Mouse (Mus musculus) CH12F3 (cell line): Measurements from ENCODE around the gene Emp3.
"Not testable (repeated sequence)": the region's sequence is repeated elsewhere in the genome, so short reads cannot be mapped to it uniquely, and the experiment has no call there.

Experiments used
- in situ Hi-C: fragments of 300-500 bp; cut with MboI; formaldehyde crosslinking; loops from 2 replicates; pipeline ENCODE4 v1.14.3; 2020; ENCODE audit warnings: low sequenced_read_pairs

The Emp3 gene

GRCm38 (mm10) chr7:45916056-45917003, 4.9 kb downstream of the Emp3 start:
- in situ Hi-C loops: no loop called here

GRCm38 (mm10) chr7:45915011-45915410, 6.2 kb downstream of the Emp3 start:
- in situ Hi-C loops: no loop called here

GRCm38 (mm10) chr7:45914067-45914466, 7.1 kb downstream of the Emp3 start:
- in situ Hi-C loops: no loop called here

DNA sequence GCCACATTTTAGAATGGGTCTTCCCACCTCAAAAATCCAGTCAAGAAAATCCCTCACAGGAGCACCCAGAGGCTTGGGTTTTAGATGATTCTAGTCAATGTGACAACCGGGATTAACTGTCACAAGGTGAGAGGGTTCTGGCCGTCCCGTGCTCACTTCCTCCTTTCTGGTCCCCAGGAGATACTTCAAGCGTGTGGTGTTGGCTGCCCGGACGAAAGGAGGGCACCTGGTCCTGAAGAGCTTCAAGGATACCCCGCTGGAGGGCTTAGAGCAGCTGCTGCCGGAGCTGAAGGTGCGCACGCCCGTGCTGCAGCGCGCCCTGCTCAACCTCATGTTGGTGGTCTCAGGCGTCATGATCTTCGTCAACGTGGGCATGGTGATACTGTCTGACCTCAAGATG, 12.1 kb downstream of the Emp3 start:
- in situ Hi-C loops: no loop called here

DNA sequence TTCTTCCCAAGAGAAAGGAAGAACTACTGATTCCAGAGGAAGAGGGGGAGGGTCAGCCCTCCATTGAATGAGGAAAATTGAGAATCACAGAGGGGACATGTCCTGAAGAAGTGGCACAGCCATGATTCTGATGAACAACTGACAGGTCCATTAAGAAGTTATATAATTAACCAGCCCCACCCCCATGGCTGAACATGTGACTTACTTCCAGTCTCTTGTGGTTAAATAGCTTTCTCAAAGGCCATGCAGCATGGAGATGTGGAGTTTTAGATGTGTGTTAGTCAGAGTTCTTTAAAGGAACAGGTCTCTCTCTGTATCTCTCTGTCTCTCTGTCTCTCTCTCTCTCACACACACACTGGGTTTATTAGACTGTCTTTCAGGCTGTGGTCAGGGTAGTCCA, 12.8 kb downstream of the Emp3 start:
- in situ Hi-C loops: no loop called here

GRCm38 (mm10) chr7:45906622-45907021, 14.6 kb downstream of the Emp3 start:
- in situ Hi-C loops: no loop called here

DNA sequence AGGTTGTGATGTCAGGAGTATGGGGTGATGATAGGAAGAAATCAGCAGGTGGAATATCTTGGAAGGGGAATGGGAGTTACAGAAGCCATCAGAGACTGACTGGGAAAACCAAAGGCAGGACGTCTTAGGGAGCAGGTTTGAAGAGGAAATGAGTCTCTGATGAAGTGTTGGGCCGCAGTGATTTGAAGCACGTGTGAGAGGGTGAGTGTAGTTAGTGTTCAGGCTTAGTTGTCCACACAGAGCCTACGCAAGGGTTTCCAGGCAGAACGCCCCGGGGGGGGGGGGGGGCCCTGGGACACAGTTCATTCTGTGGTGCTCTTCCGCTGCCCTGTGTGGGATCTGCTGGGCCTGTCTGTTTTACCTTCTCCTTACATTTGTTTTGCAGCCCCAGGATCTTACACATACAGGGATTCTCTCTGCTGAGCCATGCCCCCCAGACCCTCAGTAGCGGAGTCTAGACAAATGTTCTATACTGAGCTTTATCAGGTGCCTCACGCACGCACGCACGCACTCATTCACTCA, 18.7 kb downstream of the Emp3 start:
- in situ Hi-C loops: no loop called here

- in situ Hi-C loops: no loop called here
Observed at GRCm38 (mm10) chr7:45901562-45901961, 19.6 kb downstream of the Emp3 start.

- in situ Hi-C loops: not testable (repeated sequence)
Observed at GRCm38 (mm10) chr7:45898125-45898524, 23.1 kb downstream of the Emp3 start.

DNA sequence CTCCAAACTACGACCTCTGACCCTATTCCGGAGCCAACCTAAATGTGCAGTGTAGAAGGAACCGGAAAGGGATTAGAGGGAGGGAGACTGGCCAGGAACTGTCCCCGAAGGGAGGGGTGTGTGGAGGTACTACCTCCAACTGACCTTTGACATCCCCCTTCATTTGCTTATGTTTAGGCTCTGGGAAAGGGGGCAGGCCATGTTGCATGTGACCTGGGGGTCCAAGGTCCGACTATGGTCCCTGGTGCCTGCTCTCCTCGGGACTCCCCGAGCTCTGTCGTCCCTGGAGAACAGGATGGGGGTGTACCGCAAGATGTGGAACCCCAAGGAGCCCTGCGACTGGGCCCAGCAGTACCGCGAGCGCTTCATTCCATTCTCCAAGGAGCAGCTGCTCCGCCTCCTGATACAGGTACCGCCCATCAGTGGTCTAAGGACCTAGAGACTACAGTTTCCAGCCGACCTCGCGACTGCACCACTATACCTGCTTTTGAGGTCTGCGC, 23.9 kb downstream of the Emp3 start:
- in situ Hi-C loops: no loop called here

DNA sequence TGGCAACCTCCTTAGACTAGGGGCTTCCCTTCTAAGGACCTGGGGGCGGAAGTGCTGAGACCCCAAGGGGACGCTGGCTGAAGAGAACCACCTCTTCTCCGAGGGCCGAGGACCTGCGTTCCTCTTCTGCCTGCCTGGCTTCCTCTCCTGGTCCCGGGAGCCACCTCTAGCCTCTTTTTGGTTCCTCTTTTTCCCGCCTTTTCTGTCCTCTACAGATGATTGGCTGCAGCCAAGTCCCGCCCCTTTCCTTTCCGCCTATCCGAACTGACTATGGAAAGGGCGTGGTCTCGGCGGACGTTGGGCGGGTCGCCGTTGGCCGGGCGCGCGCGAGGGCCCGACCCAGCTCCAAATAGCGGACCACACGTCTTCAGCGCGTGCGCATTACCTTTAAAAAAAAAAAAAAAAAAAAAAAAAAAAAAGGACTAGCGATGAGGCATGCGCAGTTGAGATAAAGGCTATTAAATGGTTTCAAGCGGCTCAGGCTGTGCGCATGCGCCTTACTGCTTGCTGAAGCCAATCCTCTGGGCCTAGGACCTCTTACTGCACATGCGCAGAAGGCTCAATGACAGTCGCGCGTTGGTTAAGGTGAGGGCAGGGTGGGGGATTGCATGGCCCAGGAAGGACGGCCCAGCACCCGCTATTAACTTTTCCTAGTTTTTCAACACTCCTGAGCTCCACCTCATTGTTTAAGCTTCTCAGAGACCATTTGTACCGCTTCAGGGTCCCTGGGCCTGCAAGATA, 24.5 kb downstream of the Emp3 start, which contains the start of the genes Syngr4 and Tmem143:
Gene Syngr4 (minus strand): TSS at position 198 of the 741 bp plus-strand sequence.
Gene Tmem143 (plus strand): TSS at position 425 of the 741 bp plus-strand sequence.
- in situ Hi-C loops: no loop called here

- in situ Hi-C loops: no loop called here
Observed at GRCm38 (mm10) chr7:45895931-45896516, 25.2 kb downstream of the Emp3 start.

- in situ Hi-C loops: no loop called here
Observed at GRCm38 (mm10) chr7:45892651-45893050, 28.6 kb downstream of the Emp3 start.

GRCm38 (mm10) chr7:45887246-45887645, 34.0 kb downstream of the Emp3 start:
- in situ Hi-C loops: no loop called here

GRCm38 (mm10) chr7:45881011-45881410, 40.2 kb downstream of the Emp3 start:
- in situ Hi-C loops: no loop called here

DNA sequence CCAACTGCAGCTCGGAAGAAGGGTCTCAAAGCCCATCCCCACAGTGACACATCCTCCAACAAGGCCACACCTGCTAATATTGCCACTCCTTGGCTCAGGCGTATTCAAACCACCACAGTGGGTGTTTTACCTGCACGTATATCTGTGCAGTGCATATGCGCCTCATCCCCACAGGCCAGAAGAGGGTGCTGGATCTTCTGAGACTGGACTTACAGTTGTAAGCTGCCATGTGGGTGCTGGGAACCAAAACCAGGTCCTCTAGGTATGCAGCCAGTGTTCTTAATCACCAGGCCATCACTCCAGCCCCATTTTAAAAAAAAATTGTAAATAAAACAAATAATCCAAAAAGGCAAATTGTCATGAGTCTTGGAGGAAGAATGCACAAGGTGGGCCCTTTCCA, 40.7 kb downstream of the Emp3 start:
- in situ Hi-C loops: no loop called here

DNA sequence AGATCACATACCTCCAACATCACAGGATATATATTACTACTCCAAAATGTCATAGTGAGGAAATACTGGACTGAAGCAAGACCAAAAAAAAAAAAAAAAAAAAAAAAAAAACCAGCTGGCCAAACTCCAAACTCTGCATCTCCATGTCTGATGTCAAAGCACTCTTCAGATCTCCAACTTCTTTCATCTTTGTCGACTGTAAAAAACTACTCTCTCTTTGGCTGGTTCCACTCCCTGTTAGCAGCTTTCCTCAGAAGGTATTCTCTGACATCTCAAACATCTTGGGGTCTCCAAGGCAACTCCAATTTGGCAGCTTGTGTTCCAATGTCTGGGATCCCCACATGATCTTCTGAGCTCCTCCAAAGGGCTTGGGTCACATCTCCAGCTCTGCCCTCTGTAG, 42.9 kb downstream of the Emp3 start, which contains the start of gene Grin2d:
Gene Grin2d (minus strand): TSS at position 101 of the 400 bp plus-strand sequence.
- in situ Hi-C loops: not testable (repeated sequence)

DNA sequence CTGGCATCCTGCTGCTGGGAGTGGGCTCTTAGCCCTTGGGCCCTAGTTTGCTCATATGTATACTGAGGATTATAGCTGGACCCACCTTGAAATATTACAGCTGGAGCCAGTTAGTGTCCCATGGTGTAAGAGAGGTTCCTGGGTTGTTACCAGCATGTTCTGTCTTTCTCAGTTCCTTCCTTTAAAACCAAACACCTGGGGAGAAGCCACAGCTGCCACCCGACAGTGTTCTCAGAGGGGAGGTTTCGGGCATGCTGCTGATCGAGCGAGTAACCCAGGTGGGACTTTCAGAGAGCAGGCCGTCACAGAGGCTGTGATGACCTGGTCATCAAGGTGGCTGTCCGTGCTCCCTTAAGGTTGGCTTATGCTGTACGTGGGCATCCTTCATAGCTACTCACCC, 44.3 kb downstream of the Emp3 start:
- in situ Hi-C loops: no loop called here

- in situ Hi-C loops: no loop called here
Observed at GRCm38 (mm10) chr7:45873061-45873947, 47.9 kb downstream of the Emp3 start.

DNA sequence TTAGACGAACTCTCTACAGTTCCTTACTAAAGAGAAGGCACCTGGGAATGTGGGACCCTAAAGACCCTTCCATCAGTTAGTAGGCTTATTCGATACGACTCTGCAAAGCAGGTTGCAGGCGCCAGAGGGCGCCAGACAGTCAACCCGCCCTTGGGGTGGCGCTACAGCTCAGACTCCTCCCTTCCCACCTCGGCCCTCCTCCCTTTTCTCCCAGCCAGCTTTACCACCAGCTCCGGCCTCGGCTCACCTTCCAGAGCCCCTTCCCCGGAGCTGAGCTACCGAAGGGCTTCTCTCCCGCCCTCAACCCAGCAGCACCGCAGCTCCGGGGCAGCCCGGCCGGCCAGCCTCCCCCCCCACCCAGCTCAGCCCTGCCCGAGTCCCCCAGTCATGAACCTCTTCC, 48.6 kb downstream of the Emp3 start, which contains the start of gene Kdelr1:
Gene Kdelr1 (plus strand): TSS at position 149 of the 400 bp plus-strand sequence.
- in situ Hi-C loops: no loop called here
